Mouse (Mus musculus): Measurements from ENCODE around the gene Zmym5. TPM values are rescaled to one million over a fixed set of nuclear protein-coding genes. Genes with fewer than 3 reads are reported as not detected.
"Not testable (repeated sequence)": the region's sequence is repeated elsewhere in the genome, so short reads cannot be mapped to it uniquely, and the experiment has no call there.

The Zmym5 gene
- 17.8 and 22.2 TPM in 2 replicates for polyA plus RNA-seq (2014; fragmentation: Nextera tagmentation; extraction: Ambion mirVana)

GRCm38 (mm10) chr14:56811701-56812339, at the start of gene Zmym5:
Gene Zmym5, minus strand, starts transcription at chr14:56811716.
- DNase-seq (ENCODE audit: low spot score), result peak; percentile 90
- H3K4me3 ChIP-seq (ENCODE audit: low read depth, low read length), result peak within 1 kb of the TSS; percentile 71
- not testable (repeated sequence) for H3K27me3 ChIP-seq (ENCODE audit: control insufficient read depth, insufficient read depth, low read length); H3K9me3 ChIP-seq (ENCODE audit: control insufficient read depth, low read length); H3K4me1 ChIP-seq (ENCODE audit: control insufficient read depth, insufficient read depth, low read length); H3K36me3 ChIP-seq (ENCODE audit: control insufficient read depth, insufficient read depth, low read length)
- 0% methylated on average over 19 of the region's 72 CpGs for WGBS
- peak within 1 kb of the TSS; percentile 91 for H3K27ac ChIP-seq (ENCODE audit: low read depth, low read length)
- ATAC-seq (ENCODE audit: insufficient read depth, low FRiP score, low TSS enrichment), result peak; percentile 97
- peak within 1 kb of the TSS; percentile 87 for H3K9ac ChIP-seq (ENCODE audit: low read length)
- H3K4me2 ChIP-seq (ENCODE audit: low read depth), result peak within 1 kb of the TSS; percentile 56

- Histone ChIP-seq H3K4me3 (ENCODE audit: low read depth, low read length) (no peak overlapping the region), H3K9ac (ENCODE audit: low read length) (no peak overlapping the region), H3K36me3 (ENCODE audit: control insufficient read depth, insufficient read depth, low read length) (no peaks in the 10 kb centered on the region), H3K27me3 (ENCODE audit: control insufficient read depth, insufficient read depth, low read length) (no peaks in the 10 kb centered on the region), H3K27ac (ENCODE audit: low read depth, low read length) (no peak overlapping the region), H3K4me1 (ENCODE audit: control insufficient read depth, insufficient read depth, low read length) (no peaks in the 10 kb centered on the region), H3K9me3 (ENCODE audit: control insufficient read depth, low read length) (no peaks in the 10 kb centered on the region), H3K4me2 (ENCODE audit: low read depth) (no peak overlapping the region)
- no peak for DNase-seq (ENCODE audit: low spot score)
- ATAC-seq (ENCODE audit: insufficient read depth, low FRiP score, low TSS enrichment), result no peak
- 73% methylated on average over 2 of the region's 2 CpGs for WGBS
These were observed 38.2 kb upstream of the Zmym5 start for GRCm38 (mm10) chr14:56849681-56850080.

- H3K4me3 ChIP-seq (ENCODE audit: low read depth, low read length), result no peak overlapping the region
- 66% methylated on average over 2 of the region's 2 CpGs for WGBS
- DNase-seq (ENCODE audit: low spot score) (no peak), ATAC-seq (ENCODE audit: insufficient read depth, low FRiP score, low TSS enrichment) (no peak)
- H3K36me3 ChIP-seq (ENCODE audit: control insufficient read depth, insufficient read depth, low read length), result no peaks in the 10 kb centered on the region
- H3K27me3 ChIP-seq (ENCODE audit: control insufficient read depth, insufficient read depth, low read length), result no peaks in the 10 kb centered on the region
- no peak overlapping the region for H3K4me2 ChIP-seq (ENCODE audit: low read depth)
- no peaks in the 10 kb centered on the region for H3K4me1 ChIP-seq (ENCODE audit: control insufficient read depth, insufficient read depth, low read length)
- H3K9ac ChIP-seq (ENCODE audit: low read length), result no peak overlapping the region
- no peaks in the 10 kb centered on the region for H3K9me3 ChIP-seq (ENCODE audit: control insufficient read depth, low read length)
- no peak overlapping the region for H3K27ac ChIP-seq (ENCODE audit: low read depth, low read length)
These were observed 36.8 kb upstream of the Zmym5 start for GRCm38 (mm10) chr14:56848322-56848721.

- Histone ChIP-seq H3K27me3 (ENCODE audit: control insufficient read depth, insufficient read depth, low read length) (no peaks in the 10 kb centered on the region), H3K4me1 (ENCODE audit: control insufficient read depth, insufficient read depth, low read length) (no peaks in the 10 kb centered on the region), H3K9me3 (ENCODE audit: control insufficient read depth, low read length) (no peaks in the 10 kb centered on the region), H3K27ac (ENCODE audit: low read depth, low read length) (no peak overlapping the region), H3K4me2 (ENCODE audit: low read depth) (no peak overlapping the region), H3K9ac (ENCODE audit: low read length) (no peak overlapping the region), H3K4me3 (ENCODE audit: low read depth, low read length) (no peak overlapping the region), H3K36me3 (ENCODE audit: control insufficient read depth, insufficient read depth, low read length) (no peaks in the 10 kb centered on the region)
- 10% methylated on average over 2 of the region's 2 CpGs for WGBS
- ATAC-seq (ENCODE audit: insufficient read depth, low FRiP score, low TSS enrichment), result peak; percentile 48; the same call in 1 of the 2 replicates
- no peak for DNase-seq (ENCODE audit: low spot score)
These were observed 33.0 kb upstream of the Zmym5 start for GRCm38 (mm10) chr14:56844507-56844906.

GRCm38 (mm10) chr14:56844033-56844432, 32.5 kb upstream of the Zmym5 start:
- Histone ChIP-seq H3K27me3 (ENCODE audit: control insufficient read depth, insufficient read depth, low read length) (no peaks in the 10 kb centered on the region), H3K4me2 (ENCODE audit: low read depth) (no peak overlapping the region), H3K9ac (ENCODE audit: low read length) (no peak overlapping the region), H3K9me3 (ENCODE audit: control insufficient read depth, low read length) (no peaks in the 10 kb centered on the region), H3K27ac (ENCODE audit: low read depth, low read length) (no peak overlapping the region), H3K4me3 (ENCODE audit: low read depth, low read length) (no peak overlapping the region), H3K36me3 (ENCODE audit: control insufficient read depth, insufficient read depth, low read length) (no peaks in the 10 kb centered on the region), H3K4me1 (ENCODE audit: control insufficient read depth, insufficient read depth, low read length) (no peaks in the 10 kb centered on the region)
- DNase-seq (ENCODE audit: low spot score) (no peak), ATAC-seq (ENCODE audit: insufficient read depth, low FRiP score, low TSS enrichment) (no peak)
- whole genome bisulfite sequencing, result 35% methylated on average over 4 of the region's 4 CpGs

- not testable (repeated sequence) for H3K4me3 ChIP-seq (ENCODE audit: low read depth, low read length); ATAC-seq (ENCODE audit: insufficient read depth, low FRiP score, low TSS enrichment); H3K9ac ChIP-seq (ENCODE audit: low read length); H3K9me3 ChIP-seq (ENCODE audit: control insufficient read depth, low read length); H3K4me1 ChIP-seq (ENCODE audit: control insufficient read depth, insufficient read depth, low read length); H3K27me3 ChIP-seq (ENCODE audit: control insufficient read depth, insufficient read depth, low read length); H3K4me2 ChIP-seq (ENCODE audit: low read depth); H3K27ac ChIP-seq (ENCODE audit: low read depth, low read length); H3K36me3 ChIP-seq (ENCODE audit: control insufficient read depth, insufficient read depth, low read length); DNase-seq (ENCODE audit: low spot score)
- WGBS, result 81% methylated on average over 5 of the region's 5 CpGs
These were observed 23.1 kb upstream of the Zmym5 start for GRCm38 (mm10) chr14:56834576-56834975.

GRCm38 (mm10) chr14:56833211-56833610, 21.7 kb upstream of the Zmym5 start:
- H3K9ac ChIP-seq (ENCODE audit: low read length); H3K9me3 ChIP-seq (ENCODE audit: control insufficient read depth, low read length); H3K36me3 ChIP-seq (ENCODE audit: control insufficient read depth, insufficient read depth, low read length); H3K4me1 ChIP-seq (ENCODE audit: control insufficient read depth, insufficient read depth, low read length); H3K4me3 ChIP-seq (ENCODE audit: low read depth, low read length); DNase-seq (ENCODE audit: low spot score); ATAC-seq (ENCODE audit: insufficient read depth, low FRiP score, low TSS enrichment); H3K27ac ChIP-seq (ENCODE audit: low read depth, low read length); H3K27me3 ChIP-seq (ENCODE audit: control insufficient read depth, insufficient read depth, low read length); H3K4me2 ChIP-seq (ENCODE audit: low read depth): not testable (repeated sequence)
- 76% methylated on average over 10 of the region's 10 CpGs for WGBS

- Histone ChIP-seq H3K27me3 (ENCODE audit: control insufficient read depth, insufficient read depth, low read length) (no peaks in the 10 kb centered on the region), H3K9me3 (ENCODE audit: control insufficient read depth, low read length) (no peaks in the 10 kb centered on the region), H3K4me3 (ENCODE audit: low read depth, low read length) (no peak overlapping the region), H3K4me1 (ENCODE audit: control insufficient read depth, insufficient read depth, low read length) (no peaks in the 10 kb centered on the region), H3K36me3 (ENCODE audit: control insufficient read depth, insufficient read depth, low read length) (no peaks in the 10 kb centered on the region), H3K27ac (ENCODE audit: low read depth, low read length) (no peak overlapping the region), H3K9ac (ENCODE audit: low read length) (no peak overlapping the region), H3K4me2 (ENCODE audit: low read depth) (no peak overlapping the region)
- ATAC-seq (ENCODE audit: insufficient read depth, low FRiP score, low TSS enrichment), result no peak
- DNase-seq (ENCODE audit: low spot score), result no peak
- WGBS, result 64% methylated on average over 1 of the region's 1 CpGs
These were observed 21.1 kb upstream of the Zmym5 start for GRCm38 (mm10) chr14:56832563-56833113.

GRCm38 (mm10) chr14:56832147-56832546, 20.6 kb upstream of the Zmym5 start:
- H3K4me3 ChIP-seq (ENCODE audit: low read depth, low read length), result no peak overlapping the region
- H3K4me2 ChIP-seq (ENCODE audit: low read depth), result no peak overlapping the region
- DNase-seq (ENCODE audit: low spot score) (no peak), ATAC-seq (ENCODE audit: insufficient read depth, low FRiP score, low TSS enrichment) (no peak)
- H3K36me3 ChIP-seq (ENCODE audit: control insufficient read depth, insufficient read depth, low read length), result no peaks in the 10 kb centered on the region
- 90% methylated on average over 3 of the region's 3 CpGs for WGBS
- no peaks in the 10 kb centered on the region for H3K4me1 ChIP-seq (ENCODE audit: control insufficient read depth, insufficient read depth, low read length)
- no peak overlapping the region for H3K27ac ChIP-seq (ENCODE audit: low read depth, low read length)
- H3K9ac ChIP-seq (ENCODE audit: low read length), result no peak overlapping the region
- no peaks in the 10 kb centered on the region for H3K27me3 ChIP-seq (ENCODE audit: control insufficient read depth, insufficient read depth, low read length)
- no peaks in the 10 kb centered on the region for H3K9me3 ChIP-seq (ENCODE audit: control insufficient read depth, low read length)

Data from neural tube, embryonic 11.5 days (tissue).